Comparison of ENCODE assay signal across 8 mouse cellular contexts in genomic region chr11:20915182-20915602, GRCm38 (mm10).
DNase-seq lines count a peak whose midpoint lies in the region; ATAC-seq and TF ChIP-seq lines count a peak whose summit lies in the region.

No protein-coding gene starts in this region.

- no peak for TF ChIP-seq CTCF in forebrain, postnatal 0 days (IDR thresholded peaks at IDR 0.05; ENCODE audit: low read depth)

- WGBS in forebrain, postnatal 0 days: 10% methylated on average over 8 of the region's 8 CpGs
- WGBS in liver, embryonic 11.5 days: 26% methylated on average over 8 of the region's 8 CpGs

- no peaks in the 10 kb centered on the region for H3K9me3 ChIP-seq in forebrain, postnatal 0 days (ENCODE audit: low read length)
- no peaks in the 10 kb centered on the region for H3K9me3 ChIP-seq in liver, embryonic 11.5 days (ENCODE audit: control insufficient read depth, low read length)

- no peaks in the 10 kb centered on the region for H3K36me3 ChIP-seq in forebrain, postnatal 0 days (ENCODE audit: insufficient read depth)
- H3K36me3 ChIP-seq in liver, embryonic 11.5 days (ENCODE audit: control insufficient read depth, insufficient read depth, low read length): no peaks in the 10 kb centered on the region

- no peaks in the 10 kb centered on the region for H3K27me3 ChIP-seq in forebrain, postnatal 0 days (ENCODE audit: insufficient read depth, low read length)
- no peaks in the 10 kb centered on the region for H3K27me3 ChIP-seq in liver, embryonic 11.5 days (replicated peaks; ENCODE audit: control insufficient read depth, insufficient read depth, low read length)

- DNase-seq in 416B (ENCODE audit: low read depth): peak; percentile 78
- peak; percentile 54 for DNase-seq in adrenal gland, postnatal 14 days
- DNase-seq in forebrain, postnatal 0 days: peak; percentile 75
- DNase-seq in heart, postnatal 36 days: peak; percentile 66 to 78
- DNase-seq in kidney, postnatal 36 days: peak; percentile 72 to 82
- DNase-seq in liver, embryonic 11.5 days (ENCODE audit: low spot score): no peak
- DNase-seq in naive thymus-derived CD4-positive, alpha-beta T cell, adult 2 months (ENCODE audit: low read depth): peak; percentile 31
- no peak for DNase-seq in adipocyte (ENCODE audit: low spot score)

- H3K4me2 ChIP-seq in forebrain, postnatal 0 days (ENCODE audit: low read depth): no peak overlapping the region
- H3K4me2 ChIP-seq in liver, embryonic 11.5 days: peak overlapping the region; percentile 53

- H3K4me3 ChIP-seq in forebrain, postnatal 0 days (ENCODE audit: low read depth, low read length): no peak overlapping the region
- no peak overlapping the region for H3K4me3 ChIP-seq in liver, embryonic 11.5 days (ENCODE audit: low read depth, low read length)

- H3K9ac ChIP-seq in forebrain, postnatal 0 days: no peak overlapping the region
- H3K9ac ChIP-seq in liver, embryonic 11.5 days (ENCODE audit: low read depth, low read length): peak overlapping the region; percentile 32; the same call in 1 of the 2 replicates

- no peaks in the 10 kb centered on the region for H3K4me1 ChIP-seq in forebrain, postnatal 0 days (ENCODE audit: insufficient read depth)
- peaks cover 36% of the 10 kb centered on the region for H3K4me1 ChIP-seq in liver, embryonic 11.5 days (replicated peaks; ENCODE audit: control insufficient read depth, insufficient read depth, low read length)

- peak; percentile 80 for ATAC-seq in forebrain, postnatal 0 days
- no peak for ATAC-seq in liver, embryonic 11.5 days (replicated peaks; ENCODE audit: low FRiP score)

- H3K27ac ChIP-seq in forebrain, postnatal 0 days (ENCODE audit: low read depth, low read length): 0 out of 2 replicates have a peak overlapping the region, but pooled peaks have one; percentile 30
- peak overlapping the region; percentile 92 for H3K27ac ChIP-seq in liver, embryonic 11.5 days (ENCODE audit: low read depth, low read length)

- intact Hi-C loops in heart, postnatal 36 days (cut with DNase I): no loop called here

Comparison
In these comparisons a context has a peak if more than half of its experiments do, and no peak if none do; other contexts are left out.
1. DNase-seq: peak in 416B (single experiment), adrenal gland, postnatal 14 days (single experiment), forebrain, postnatal 0 days (single experiment), heart, postnatal 36 days (2 of 2), kidney, postnatal 36 days (2 of 2) and naive thymus-derived CD4-positive, alpha-beta T cell, adult 2 months (single experiment); none in liver, embryonic 11.5 days (single experiment) and adipocyte (single experiment).